Mouse (Mus musculus) lung, postnatal 0 days (tissue): ENCODE data around the gene Cnnm1. TPM values are rescaled to one million over a fixed set of nuclear protein-coding genes. Genes with fewer than 3 reads are reported as not detected.

Experiments
- ATAC-seq: fragments of 200-750 bp; cut with Nextera tagmentation; 2 replicates; pipeline ENCODE4 v1.8.0; 2017; ENCODE audit warnings: moderate library complexity
- DNase-seq: peaks from one replicate; pipeline ENCODE4 v3.0.0-alpha.2; 2016; ENCODE audit warnings: low spot score
- H3K27ac ChIP-seq: fragments of 300-500 bp; sonication (generic); 2 replicates; pipeline ENCODE4 v1.5.1; 2014; ENCODE audit warnings: antibody characterized with exemption, mild to moderate bottlenecking, low read length, mixed read lengths
- H3K27me3 ChIP-seq: fragments of 300-500 bp; sonication (generic); replicated peaks from 2 replicates; pipeline ENCODE4 v1.6.1; 2014; ENCODE audit warnings: low read length, mixed read lengths; ENCODE audit not compliant: insufficient read depth
- H3K36me3 ChIP-seq: fragments of 300-500 bp; sonication (generic); 2 replicates; pipeline ENCODE4 v1.6.1; 2014; ENCODE audit warnings: low read length, mixed read lengths; ENCODE audit not compliant: insufficient read depth
- H3K4me1 ChIP-seq: fragments of 300-500 bp; sonication (generic); 2 replicates; pipeline ENCODE4 v1.6.1; 2014; ENCODE audit warnings: antibody characterized with exemption, low read depth, low read length, mixed read lengths; ENCODE audit not compliant: insufficient read depth
- H3K4me2 ChIP-seq: fragments of 300-500 bp; sonication (generic); replicated peaks from 2 replicates; pipeline ENCODE4 v1.6.1; 2014; ENCODE audit warnings: low read depth, mild to moderate bottlenecking, low read length, moderate library complexity, mixed read lengths
- H3K4me3 ChIP-seq: fragments of 300-500 bp; sonication (generic); 2 replicates; pipeline ENCODE4 v1.5.1; 2014; ENCODE audit warnings: low read depth, low read length
- H3K9ac ChIP-seq: fragments of 300-500 bp; sonication (generic); replicated peaks from 2 replicates; pipeline ENCODE4 v1.6.1; 2014; ENCODE audit warnings: low read depth, mild to moderate bottlenecking
- H3K9me3 ChIP-seq: fragments of 300-500 bp; sonication (generic); 2 replicates; pipeline ENCODE4 v1.6.1; 2016; ENCODE audit warnings: low read length, mixed read lengths
- CTCF ChIP-seq: IDR thresholded peaks from 2 replicates; pipeline ENCODE4 v1.5.1; 2016; ENCODE audit warnings: antibody characterized with exemption, mild to moderate bottlenecking
- EP300 ChIP-seq: IDR thresholded peaks from 2 replicates; pipeline ENCODE4 v1.6.1; 2016; ENCODE audit warnings: antibody characterized with exemption, mild to moderate bottlenecking, control low read depth
- WGBS: fragments of 180-500 bp; shearing (Covaris S2); extraction: QIAGEN DNeasy Blood & Tissue Kit; methylation state at CpG from one replicate; pipeline ENCODE4 v1.1.7; 2014; 5-methylcytosine and 5-hydroxymethylcytosine counted together
- polyA plus RNA-seq: library from polyadenylated mRNA; unstranded; fragments of >200 nt; fragmentation: Nextera tagmentation; extraction: Ambion mirVana; gene quantifications from 2 replicates; pipeline ENCODE4 v1.2.1, GENCODE M21; 2015

Gene Cnnm1
- polyA plus RNA-seq, 1 experiment from 2014 or later = 0.25 TPM

DNA sequence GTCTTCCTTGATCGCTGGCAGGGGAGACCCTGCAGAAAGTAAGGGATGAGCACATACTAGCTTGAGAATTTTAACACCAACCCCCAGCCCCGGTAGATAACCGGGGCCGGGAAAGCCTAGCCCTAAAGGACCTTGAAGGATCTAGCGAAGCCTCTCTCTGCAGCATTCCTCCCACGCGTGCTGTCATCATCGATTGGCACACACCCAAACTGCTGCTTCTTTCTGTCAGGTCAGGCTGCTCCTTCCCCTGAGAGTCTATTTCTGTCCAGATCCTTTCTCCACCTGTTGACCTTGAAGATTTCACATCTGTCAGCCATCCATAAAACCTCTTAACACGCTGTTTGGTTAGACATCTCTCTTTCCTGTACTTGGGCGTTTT lies 84.9 kb downstream of the Cnnm1 start:
- no peak overlapping the region for H3K27ac ChIP-seq
- H3K4me1 ChIP-seq = peaks cover 11% of the 10 kb centered on the region; the same call in 1 of the 2 replicates
- DNase-seq (peak; percentile 43), ATAC-seq (no peak)
- no peaks in the 10 kb centered on the region for H3K9me3 ChIP-seq
- 9% methylated on average over 10 of the region's 10 CpGs for WGBS
- peak overlapping the region; percentile 73 for H3K4me2 ChIP-seq
- H3K27me3 ChIP-seq = 0 out of 2 replicates have a peak, but pooled peaks cover 4% of the 10 kb centered on the region
- peak overlapping the region; percentile 56 for H3K4me3 ChIP-seq
- no peaks in the 10 kb centered on the region for H3K36me3 ChIP-seq
- H3K9ac ChIP-seq = peak overlapping the region; percentile 12; the same call in 1 of the 2 replicates
- no peak for TF ChIP-seq EP300

DNA sequence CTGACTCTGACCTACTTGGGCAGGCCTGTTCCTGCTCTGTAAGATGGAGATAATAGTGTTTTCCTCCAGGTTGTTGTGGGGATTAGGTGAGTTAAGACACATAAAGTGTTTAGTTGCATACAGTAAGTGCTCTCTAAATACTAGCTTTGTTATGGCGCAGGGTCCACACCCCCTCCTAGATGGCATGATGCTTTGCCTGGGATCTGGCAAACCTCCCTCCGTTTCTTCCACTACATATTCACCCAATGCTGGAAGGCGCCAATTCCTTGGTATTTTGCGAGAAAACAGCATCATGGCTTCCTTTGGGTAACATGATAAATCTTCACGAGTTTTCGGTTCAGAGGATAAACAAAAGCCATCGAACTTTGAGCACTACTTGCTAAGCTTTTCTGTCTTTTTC lies 85.3 kb downstream of the Cnnm1 start:
- Histone ChIP-seq H3K4me1 (peaks cover 11% of the 10 kb centered on the region; the same call in 1 of the 2 replicates), H3K4me2 (no peak overlapping the region), H3K9ac (no peak overlapping the region), H3K27ac (no peak overlapping the region), H3K27me3 (0 out of 2 replicates have a peak, but pooled peaks cover 4% of the 10 kb centered on the region), H3K4me3 (no peak overlapping the region), H3K9me3 (no peaks in the 10 kb centered on the region), H3K36me3 (no peaks in the 10 kb centered on the region)
- no peak for TF ChIP-seq CTCF
- TF ChIP-seq EP300 = no peak
- DNase-seq (no peak), ATAC-seq (no peak)
- WGBS = 85% methylated on average over 7 of the region's 7 CpGs

DNA sequence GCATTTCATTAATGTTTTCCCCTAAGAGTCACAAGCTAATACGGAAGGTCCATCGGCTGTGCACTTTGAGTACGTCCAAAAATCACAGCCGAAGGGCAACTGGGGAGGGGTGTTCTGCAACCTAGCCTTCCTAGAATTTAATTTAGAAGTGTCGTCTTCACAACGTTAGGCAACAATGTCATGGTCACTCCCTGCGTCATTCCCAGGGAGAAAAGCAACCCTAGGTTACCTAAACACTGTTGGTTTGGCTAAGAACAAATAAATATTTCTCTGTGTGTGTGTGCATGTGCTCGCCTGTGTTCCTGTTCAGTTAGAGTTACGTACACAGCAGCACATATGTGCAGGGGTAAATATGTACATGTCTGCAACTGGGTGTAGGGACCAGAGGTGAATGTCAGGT lies 85.8 kb downstream of the Cnnm1 start:
- WGBS = 84% methylated on average over 9 of the region's 9 CpGs
- H3K36me3 ChIP-seq = no peaks in the 10 kb centered on the region
- no peak overlapping the region for H3K27ac ChIP-seq
- H3K4me2 ChIP-seq = no peak overlapping the region
- TF ChIP-seq CTCF (no peak), EP300 (no peak)
- H3K9ac ChIP-seq = no peak overlapping the region
- H3K27me3 ChIP-seq = 0 out of 2 replicates have a peak, but pooled peaks cover 4% of the 10 kb centered on the region
- no peaks in the 10 kb centered on the region for H3K9me3 ChIP-seq
- ATAC-seq (no peak), DNase-seq (no peak)
- H3K4me1 ChIP-seq = peaks cover 11% of the 10 kb centered on the region; the same call in 1 of the 2 replicates
- H3K4me3 ChIP-seq = no peak overlapping the region

DNA sequence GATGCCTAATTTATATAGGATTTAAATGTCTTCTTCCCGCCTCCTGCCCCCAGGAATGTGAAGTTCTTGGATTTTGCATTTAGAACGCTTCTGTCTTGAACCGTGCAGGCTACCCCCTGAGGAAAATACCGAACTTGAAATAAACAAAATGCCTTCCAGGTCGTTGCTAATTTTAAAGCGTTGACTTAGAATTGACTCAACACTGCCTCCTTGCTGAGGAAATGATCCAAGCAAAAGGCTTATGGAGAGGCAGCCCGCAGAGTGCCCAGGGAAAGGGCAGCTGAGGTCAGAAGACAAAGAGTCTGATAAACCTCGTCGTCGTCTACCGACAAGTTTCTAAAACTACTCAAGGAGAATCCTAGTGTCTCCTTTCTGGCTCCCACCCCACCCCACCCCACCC lies 86.9 kb downstream of the Cnnm1 start:
- Histone ChIP-seq H3K9ac (no peak overlapping the region), H3K4me3 (no peak overlapping the region), H3K4me2 (no peak overlapping the region), H3K27ac (no peak overlapping the region), H3K36me3 (no peaks in the 10 kb centered on the region), H3K4me1 (peaks cover 11% of the 10 kb centered on the region; the same call in 1 of the 2 replicates), H3K27me3 (0 out of 2 replicates have a peak, but pooled peaks cover 4% of the 10 kb centered on the region), H3K9me3 (no peaks in the 10 kb centered on the region)
- 9% methylated on average over 11 of the region's 11 CpGs for WGBS
- TF ChIP-seq CTCF (peak; percentile 62), EP300 (no peak)
- ATAC-seq = no peak
- DNase-seq = no peak

DNA sequence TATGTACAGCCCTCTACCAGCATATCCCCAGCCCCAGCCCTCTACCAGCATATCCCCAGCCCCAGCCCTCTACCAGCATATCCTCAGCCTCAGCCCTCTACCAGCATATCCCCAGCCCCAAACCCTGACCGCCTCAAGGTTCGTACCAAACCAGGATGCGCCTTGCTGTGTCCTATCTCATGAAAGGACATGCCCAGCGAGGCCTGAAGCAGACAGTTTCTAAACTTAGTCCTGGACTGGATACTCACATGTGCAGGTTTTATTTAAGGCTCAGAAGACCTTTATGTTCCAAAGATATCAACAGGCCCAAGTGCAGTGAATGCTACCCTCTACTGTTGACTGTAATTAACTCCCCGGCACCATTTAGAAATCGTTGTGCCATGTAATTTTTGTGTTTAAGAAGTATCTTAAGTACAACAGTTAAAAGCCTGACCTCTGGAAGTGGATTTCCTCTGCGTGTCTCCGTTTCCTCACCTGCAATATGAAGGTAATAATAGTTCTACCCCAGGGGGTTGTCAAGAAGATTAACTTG lies 87.9 kb downstream of the Cnnm1 start:
- Histone ChIP-seq H3K9ac (no peak overlapping the region), H3K27me3 (0 out of 2 replicates have a peak, but pooled peaks cover 4% of the 10 kb centered on the region), H3K4me3 (no peak overlapping the region), H3K4me2 (no peak overlapping the region), H3K9me3 (no peaks in the 10 kb centered on the region), H3K36me3 (no peaks in the 10 kb centered on the region), H3K27ac (no peak overlapping the region), H3K4me1 (peaks cover 11% of the 10 kb centered on the region; the same call in 1 of the 2 replicates)
- 88% methylated on average over 8 of the region's 8 CpGs for WGBS
- ATAC-seq (no peak), DNase-seq (no peak)
- no peak for TF ChIP-seq CTCF
- TF ChIP-seq EP300 = no peak

DNA sequence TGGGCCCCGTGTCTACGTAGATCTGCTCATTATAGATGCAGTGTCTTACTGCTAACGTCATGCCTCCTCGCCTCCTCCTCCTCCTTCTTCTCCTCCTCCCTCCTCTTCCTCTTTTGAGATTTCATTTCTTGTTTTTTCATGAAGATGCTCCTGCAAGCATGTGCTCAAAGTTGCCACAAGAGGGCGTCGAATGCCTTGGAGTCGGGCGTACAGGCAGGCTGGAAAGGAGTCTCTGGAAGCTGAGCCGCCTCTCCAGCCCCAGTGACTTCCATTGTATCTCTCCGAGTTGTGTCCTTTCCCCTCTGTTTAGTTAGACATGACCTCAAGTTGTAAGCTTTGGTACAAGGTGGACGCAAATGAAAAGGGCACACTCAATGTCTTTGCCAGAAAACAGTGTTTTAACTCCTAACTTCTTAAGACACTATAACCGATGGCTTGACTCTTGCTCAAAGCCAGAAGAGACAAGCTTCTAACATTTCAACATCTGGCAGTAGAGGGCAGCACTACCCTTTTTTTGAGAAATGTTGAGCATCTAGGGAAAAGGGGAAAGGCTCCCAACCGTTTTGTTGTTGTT lies 90.0 kb downstream of the Cnnm1 start:
- DNase-seq = peak; percentile 93
- H3K4me3 ChIP-seq = no peak overlapping the region; the same call in 1 of the 2 replicates
- TF ChIP-seq EP300 = no peak
- TF ChIP-seq CTCF = peak; percentile 82
- no peak overlapping the region for H3K27ac ChIP-seq
- no peaks in the 10 kb centered on the region for H3K9me3 ChIP-seq
- no peaks in the 10 kb centered on the region for H3K4me1 ChIP-seq
- 0 out of 2 replicates have a peak, but pooled peaks cover 4% of the 10 kb centered on the region for H3K27me3 ChIP-seq
- peak overlapping the region; percentile 43 for H3K4me2 ChIP-seq
- WGBS = 3% methylated on average over 13 of the region's 13 CpGs
- no peak overlapping the region for H3K9ac ChIP-seq
- no peaks in the 10 kb centered on the region for H3K36me3 ChIP-seq
- ATAC-seq = peak; percentile 85
